Mouse (Mus musculus): ENCODE measurements around the gene Fcho2.

Gene Fcho2

DNA sequence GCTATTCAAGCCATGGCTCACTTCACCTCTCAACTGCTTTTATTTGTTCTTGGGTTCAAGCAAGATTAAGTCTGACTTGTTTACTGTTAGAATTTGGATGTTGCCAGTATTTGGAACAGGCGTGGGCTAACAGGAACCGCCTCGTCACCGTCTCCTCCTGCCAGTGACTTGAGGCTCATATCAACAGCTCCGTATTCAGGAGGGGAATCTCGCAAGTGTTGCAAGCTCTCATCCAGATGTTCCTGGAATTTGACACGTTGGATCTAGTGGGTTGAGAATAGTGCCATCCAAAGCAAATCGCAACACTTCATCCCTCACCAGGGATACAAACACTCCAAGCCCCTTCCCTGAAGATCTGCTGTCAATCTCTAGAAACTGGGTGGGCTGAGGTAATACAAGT lies 105.0 kb downstream of the Fcho2 start:
- DNase-seq = no peak

DNA sequence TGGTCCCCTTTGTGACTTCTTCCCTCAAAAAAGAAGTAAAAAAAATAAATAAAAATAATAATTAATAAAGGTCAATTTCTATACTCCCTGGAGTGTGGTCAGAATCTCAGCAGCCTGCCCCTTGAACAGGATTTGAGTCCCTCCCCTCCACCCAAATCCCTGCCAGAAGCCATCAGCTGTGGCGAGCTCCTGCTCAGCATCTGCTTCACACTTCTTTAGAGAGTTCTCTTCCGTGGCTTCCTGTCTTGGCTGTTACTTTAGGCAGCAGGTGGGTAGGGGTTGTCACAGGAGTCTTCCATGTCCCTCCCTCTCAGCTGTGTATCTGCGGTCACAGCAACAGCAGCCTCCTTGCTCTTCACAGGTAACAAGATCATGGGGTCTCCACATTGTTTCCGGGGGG lies 109.7 kb downstream of the Fcho2 start:
- no peak for DNase-seq

DNA sequence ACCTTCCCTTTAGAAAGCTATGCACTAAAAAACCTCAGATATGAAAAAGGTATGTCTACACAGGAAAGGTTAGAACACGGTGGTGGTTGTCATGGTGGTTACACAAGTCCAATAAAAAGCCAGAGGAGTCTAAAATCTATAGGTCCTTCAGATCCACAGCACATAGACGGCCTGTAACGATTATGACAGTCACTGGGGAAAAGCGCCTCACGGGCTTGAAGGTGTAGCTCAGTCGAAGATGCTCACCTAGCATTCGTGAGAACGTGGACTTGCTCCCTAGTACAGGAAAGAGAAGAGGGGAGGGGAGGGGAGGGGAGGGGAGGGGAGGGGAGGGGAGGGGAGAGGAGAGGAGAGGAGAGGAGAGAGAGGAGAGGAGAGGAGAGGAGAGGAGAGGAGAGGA lies 111.5 kb downstream of the Fcho2 start:
- DNase-seq = no peak

DNA sequence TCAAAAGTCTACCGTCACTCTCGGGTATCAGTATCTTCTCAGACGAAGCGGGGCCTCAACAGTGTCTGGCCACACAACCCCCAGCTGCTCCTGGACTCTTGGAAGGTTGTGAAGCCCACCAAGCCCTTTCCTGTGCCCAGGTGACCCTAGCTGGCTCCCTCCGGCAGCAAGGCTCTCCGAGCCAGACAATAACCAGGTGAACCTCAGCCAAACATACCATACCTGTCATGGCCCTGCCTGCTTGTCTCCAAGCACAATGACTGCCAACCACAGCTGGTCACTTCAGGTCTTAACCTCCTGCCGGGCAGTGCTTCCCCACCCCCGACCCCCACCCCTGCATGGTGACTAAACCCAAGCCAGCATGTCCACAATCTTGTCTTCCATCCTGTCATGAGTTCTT lies 112.9 kb downstream of the Fcho2 start:
- DNase-seq = no peak

DNA sequence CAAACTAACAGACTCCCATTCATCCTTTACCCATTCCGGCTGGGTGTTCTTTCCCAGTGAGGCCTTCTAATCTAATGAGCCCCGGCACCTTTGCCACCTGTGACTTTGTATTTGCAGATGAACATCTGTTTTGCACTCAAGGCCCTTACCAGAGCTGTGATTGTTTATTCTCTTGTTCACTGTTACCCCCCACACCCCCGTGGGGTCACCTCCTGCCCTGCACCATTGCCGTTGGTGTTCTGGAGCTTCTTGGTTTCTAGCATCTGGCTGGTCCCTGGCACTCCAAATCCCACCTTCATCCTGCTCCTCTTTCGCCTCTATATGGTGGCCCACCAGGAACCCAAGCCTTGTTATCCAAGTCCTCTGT lies 114.0 kb downstream of the Fcho2 start:
- no peak for DNase-seq

DNA sequence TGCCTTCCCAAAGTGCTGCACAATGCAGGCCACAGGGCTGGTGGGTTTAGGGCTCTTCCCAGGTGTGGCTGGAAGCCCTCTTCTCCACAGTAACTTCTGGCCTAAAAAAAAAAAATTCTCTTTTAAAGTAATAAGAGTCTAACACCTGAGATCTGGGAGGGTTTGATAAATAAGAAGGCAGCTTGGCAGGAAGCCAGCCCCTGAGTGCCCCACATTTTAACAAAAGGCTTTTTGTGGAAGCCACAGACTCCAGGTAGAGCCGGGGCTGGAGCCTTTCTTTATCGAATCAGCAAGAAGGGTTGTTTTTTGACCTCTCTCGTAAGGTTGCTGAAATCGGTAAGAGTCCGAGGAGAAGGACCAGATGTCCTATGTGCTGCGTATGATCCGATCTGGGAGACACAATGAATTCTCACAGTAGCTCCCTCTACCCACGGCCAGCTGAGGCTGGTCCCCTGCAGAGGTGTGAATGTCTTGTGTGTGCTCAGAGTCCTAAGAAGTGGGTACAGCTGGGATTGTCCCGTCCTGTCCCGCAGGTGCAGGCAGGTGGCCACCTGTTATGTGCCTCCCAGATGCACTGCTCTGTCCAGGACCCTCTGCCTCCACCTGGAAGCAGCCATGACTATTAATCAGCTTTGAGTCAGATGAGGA lies 114.5 kb downstream of the Fcho2 start:
- DNase-seq = no peak

DNA sequence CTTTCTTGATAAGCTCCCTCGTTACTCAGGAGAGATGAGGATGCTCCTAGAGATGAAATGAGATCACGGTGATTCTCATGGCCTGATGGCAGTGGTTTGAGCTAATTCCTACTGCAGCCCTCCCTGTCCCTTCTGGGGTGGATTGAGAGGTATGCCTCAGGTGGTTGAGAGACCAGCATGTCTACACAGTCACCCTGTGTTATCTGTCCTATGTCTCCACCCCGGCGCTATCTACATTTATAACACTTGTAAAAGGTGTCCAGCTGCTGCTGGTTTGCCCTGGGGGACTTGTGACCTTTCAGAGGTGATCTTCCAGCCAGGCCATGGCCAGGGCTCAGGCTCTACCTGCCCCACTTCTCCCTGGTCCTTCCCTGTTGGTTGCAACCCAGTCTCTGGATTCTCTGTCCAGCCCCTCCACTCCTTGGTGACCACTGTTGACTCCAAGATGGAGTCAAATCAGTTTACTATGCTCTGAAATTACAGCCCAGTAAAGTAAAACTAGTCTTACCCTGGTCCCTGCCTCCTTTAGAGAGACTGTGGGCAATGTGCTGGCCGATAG lies 115.2 kb downstream of the Fcho2 start:
- no peak for DNase-seq

DNA sequence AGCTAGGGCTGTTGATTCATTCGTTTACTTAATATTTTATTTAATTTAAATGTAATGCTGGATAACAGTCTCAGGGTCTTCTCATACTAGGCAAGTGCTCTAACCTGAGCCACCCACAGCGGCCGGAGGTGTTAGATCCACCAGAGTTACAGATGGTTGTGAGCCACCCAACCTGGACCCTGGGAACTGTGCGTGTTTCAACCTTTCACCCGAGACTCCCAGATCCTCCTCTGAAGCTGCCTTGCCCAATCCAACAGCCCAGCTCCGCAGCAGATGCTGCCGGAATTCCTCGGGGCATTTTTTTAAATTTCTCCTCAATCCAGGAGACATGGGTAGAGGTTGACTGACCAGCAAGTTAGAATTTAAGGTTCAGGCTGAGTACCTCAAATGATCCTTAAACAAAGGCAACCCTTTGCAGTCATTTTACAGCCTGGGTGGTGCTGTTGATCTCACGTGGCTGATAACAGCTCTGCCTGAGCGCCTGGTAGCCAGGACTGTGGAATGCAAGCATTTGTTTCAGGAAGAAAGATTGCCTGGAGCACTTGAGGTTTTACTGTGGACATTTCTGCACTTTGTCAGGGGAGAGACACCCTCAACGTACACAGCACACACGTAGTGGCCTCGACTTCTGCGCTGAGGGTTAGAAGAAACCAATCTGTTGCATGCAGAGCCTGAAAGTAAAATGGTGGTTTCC lies 116.1 kb downstream of the Fcho2 start:
- DNase-seq = no peak

DNA sequence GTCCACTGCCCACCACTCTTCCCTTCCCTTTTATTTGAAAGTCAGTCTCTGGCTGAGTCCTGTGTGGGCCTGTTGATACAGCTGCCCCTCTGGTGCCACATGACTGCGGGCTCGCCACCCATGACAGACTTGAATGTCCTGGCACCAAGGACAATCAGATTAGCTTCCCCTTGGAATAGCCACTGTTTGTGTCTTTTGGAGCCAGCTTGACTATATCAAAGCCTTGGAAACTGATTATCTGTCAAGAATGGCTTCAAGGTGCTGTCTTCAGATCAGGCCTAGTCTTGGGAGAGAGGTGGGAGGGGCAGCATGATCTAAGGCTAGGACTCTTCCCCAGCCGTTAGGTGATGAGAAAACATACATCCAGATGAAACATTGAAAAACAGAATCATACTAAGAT lies 118.5 kb downstream of the Fcho2 start:
- no peak for DNase-seq

DNA sequence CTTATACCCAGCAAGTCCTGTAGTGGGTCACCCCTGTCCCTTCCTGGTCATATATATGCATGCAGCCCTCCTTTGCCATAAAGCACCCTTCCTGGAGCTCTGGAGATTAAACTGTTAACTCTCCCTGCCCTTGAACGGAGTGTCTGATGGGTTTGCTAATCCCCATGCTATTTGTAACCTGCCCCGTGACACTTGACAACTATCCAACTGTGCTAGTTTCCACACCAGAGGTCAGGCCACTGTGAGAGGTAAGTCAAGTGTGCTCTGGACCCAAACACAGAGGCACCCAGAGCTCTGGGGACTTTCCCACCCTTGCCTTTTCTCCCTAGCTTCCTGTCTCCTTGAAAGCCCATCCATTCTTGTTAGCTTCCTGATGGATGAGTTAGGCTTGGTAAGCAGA lies 119.7 kb downstream of the Fcho2 start:
- no peak for DNase-seq

DNA sequence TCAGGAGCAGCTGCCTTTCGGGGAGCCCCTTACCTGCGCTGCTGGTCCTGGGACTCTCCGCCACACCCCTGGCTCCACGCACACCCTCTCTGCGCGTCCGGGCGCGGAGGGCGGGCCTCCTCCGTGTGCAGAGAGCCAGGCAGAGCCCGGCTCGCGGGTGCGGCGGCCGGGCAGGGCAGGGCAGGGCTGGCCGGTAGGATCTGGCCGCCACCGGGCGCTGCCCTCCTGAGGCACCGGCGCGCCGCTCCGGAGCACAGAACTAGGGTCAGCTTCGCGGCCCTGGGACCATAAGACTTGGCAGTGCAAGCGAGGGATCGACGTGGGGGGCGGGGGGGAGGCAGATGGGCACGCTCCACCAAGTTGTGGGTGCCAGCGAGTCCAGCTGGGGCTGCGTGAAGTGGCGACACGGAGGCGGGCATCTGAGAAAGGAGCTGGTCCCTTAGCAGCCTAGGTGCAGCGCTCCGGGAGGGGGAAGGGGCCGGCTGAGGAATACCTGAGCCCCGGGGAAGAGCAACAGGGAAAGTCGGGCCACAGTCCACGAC lies 120.4 kb downstream of the Fcho2 start, which contains the start of gene Tmem171:
Gene Tmem171, minus strand, starts transcription at position 62 of the 542 bp plus-strand sequence.
- no peak for DNase-seq

DNA sequence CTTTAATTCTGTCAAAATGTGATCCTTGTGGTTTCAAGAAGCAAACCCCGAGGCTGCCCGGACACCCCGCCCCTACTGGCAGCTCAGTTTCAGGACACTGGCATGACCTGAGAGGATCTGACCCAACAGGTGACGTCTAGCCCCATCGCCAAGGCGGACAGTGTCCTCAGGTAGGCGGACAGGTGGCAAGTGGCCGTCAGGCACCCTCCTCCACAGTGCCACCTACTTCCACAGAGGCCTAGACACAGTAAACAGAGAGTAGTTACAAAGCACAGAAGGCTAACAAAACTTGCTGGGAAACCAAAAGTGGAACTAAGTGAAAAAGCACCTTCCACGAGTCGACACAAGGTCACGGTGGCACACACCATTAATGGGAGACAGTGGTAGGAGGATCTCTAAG lies 121.9 kb downstream of the Fcho2 start:
- DNase-seq = no peak

DNA sequence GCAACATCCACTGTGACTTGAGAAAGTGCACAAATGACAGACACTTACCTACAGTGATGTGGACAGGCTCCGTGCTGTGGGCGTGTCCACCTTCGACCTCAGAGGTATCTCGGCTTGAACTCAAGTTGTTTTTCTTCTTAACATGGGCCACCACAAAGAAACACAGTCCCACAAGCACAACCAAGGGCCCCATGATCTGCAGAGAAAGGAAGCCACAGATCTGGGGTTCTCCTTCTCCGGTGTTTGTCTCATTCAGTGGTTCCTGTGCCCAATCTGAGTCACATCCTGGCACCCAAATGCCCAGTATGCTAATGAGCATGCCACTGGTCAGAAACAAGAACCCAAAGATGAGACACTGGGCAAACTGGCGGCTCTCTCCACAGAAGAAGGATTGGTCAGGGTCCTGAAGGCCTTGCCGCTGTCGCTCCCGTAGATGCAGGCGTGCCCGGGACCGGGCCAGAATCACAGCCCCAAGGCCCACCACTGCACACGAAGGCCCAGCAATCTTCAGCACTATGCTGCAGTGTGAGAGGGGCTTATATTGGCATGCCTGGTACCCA lies 123.2 kb downstream of the Fcho2 start:
- no peak for DNase-seq

DNA sequence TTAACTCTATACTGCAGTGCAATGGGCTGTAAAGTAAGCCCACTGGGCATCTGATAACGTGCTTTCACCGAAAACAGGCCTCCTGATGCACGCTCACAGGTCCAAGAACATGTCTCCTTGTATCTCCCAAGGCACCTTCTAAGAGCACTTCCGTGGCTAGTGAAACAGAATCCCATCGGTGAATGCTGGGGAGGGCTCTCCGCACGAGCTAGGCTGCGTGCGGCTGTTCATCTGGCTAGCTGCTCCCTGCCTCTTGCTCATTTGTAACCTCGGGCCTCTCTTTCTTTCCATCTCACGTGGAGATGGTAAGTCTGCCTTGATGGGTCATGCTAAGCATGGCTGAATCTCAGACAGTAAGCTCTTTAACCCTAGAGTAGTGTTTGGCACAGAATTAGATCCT lies 124.4 kb downstream of the Fcho2 start:
- DNase-seq = no peak

DNA sequence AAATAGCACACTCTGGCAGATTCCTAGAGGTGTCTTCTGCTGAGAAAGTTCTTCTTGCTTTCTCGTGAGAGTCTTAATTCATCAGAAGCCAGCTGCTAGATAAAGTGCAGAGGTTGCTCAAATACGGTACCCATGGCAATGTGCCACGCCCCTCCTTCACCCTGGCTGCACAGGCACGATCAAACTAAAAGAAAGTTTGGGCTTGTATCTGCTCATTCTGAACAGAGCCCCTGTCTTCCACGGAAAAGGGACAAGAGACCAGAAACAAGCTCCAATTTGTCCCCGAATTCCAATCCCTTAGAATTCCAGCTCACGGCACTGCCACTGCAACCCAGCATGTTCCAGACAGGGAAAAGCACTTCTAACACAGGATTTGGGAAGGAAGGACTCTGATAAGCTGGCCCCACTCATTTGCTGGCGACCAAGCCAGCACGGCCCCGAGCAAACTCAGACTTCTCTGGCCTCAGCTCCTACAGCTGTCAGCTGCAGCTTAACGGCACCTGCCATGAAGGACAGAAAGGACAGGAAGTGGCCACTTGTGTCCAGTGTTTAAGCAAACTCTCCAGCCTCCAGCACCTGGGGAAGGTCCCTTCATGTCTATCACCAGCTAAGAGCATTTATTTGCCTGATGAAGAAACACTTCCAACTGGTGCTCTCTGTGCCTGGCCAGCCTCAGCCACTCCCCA lies 125.5 kb downstream of the Fcho2 start:
- no peak for DNase-seq

DNA sequence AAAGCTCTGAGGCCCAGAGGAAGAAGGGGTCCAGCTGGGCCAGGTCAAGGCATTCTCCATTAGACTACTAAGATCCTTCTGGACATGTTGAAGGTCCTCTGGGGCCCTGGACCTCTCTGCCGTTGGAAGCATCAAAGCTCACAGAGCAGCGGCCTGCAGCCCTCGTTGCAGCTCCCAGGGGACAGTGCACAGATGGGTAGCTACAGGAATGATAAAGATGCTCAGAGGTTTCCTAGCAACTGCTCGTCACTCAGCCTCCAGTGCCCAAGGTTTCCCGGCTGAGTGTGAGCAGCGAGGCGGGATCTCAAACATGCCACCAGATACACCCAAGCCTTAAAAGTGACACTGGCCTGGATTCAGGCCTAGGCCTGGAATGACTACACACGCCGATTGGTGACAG lies 127.3 kb downstream of the Fcho2 start:
- no peak for DNase-seq

DNA sequence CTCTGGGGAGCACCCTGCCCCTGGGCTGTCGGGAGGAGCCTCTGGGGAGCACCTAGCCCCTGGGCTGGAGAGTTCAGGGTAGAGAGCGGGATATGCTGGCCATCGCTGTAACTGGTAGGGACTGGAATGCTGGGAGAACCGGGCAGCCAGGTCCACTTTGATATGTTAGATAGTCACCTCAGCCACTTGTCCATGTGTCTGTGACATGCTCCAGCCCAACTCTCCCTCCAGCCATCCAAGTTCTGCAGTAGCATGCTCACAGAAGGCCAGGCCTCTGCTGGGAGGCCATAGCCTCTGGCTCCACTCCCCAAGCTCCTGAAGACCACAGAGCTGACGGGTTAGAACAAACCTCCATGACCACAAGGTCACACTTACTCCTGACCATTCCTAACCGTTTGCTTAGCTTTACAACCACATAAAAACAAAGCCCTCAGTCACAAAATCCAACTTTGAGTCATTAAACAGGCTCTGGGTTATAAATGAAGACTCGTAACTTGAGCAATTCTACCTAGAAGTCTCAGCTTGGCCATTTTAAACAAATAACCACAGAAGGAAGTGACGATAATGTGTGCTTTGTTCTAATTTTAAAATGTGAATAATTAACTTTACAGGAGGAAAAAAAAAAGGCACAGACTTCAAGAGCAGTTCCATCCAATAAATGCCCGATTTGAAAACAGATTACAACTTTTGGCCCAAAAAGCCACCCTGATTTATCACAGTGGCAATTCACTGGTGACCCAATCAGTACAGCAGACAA lies 130.9 kb downstream of the Fcho2 start:
- DNase-seq = no peak

DNA sequence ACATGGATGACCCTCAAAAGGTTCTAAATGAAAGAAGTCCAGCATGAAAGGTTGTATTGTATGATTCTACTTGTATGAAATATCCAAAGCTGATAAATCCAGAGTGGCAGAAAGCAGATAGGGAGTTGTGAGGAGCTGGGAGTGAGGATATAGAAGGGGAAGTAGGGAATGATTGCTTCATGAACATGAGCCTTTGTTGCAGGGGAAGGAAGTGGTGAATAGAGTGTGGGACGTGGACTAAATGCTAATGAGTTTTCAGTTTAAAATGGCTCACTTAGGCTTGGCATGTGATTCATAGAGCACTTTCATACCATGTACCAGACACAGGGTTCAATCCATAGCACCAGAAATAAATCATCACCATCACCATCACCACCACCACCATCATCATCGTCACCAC lies 131.8 kb downstream of the Fcho2 start:
- DNase-seq = no peak

DNA sequence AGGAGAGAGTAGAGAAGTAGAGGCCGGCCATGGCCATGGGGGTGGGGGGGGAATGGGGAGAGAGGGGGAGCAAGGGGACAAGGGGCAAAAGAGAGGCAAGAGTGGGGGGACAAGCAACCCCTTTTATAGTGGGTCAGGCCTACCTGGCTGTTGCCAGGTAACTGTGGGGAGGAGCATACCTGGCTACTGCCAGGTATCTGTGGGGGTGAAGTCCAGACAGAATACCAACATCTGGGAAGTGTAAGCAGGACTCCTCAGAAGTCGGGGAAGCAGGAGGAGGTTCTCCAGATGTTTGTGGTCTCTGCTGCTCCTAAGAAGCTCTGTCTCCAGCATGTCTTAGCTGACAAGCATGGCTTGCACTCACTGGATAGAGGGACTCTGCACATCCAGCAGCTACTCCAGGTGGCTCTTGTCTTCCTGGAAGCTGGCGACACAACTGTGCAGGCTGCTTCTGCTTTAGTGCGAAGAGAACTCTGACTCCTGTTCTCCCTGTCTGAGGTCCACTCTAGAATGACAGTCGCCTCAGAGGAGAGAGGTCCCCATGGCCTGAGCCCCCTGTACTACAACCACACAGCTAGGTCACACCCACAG lies 134.7 kb downstream of the Fcho2 start:
- DNase-seq = no peak

DNA sequence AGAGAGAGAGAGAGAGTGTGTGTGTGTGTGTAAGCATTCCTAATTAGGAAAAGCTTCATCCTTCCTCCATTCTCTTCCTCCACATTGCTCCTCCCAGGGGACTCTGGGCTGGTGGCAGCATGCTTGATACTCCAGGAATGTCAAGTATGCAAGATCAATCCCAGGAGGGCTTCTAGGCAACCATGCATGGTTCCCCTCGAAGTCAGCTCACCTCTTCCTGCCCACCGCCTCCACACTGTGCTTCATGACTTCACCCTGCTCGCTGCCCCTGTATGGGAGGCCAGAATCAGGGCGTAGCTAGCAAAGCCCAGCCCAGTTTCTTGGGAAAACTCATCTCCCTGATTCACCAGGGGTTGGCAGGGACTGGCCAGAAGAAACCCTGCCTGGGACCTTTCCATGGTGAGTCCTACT lies 135.6 kb downstream of the Fcho2 start:
- DNase-seq = no peak

DNA sequence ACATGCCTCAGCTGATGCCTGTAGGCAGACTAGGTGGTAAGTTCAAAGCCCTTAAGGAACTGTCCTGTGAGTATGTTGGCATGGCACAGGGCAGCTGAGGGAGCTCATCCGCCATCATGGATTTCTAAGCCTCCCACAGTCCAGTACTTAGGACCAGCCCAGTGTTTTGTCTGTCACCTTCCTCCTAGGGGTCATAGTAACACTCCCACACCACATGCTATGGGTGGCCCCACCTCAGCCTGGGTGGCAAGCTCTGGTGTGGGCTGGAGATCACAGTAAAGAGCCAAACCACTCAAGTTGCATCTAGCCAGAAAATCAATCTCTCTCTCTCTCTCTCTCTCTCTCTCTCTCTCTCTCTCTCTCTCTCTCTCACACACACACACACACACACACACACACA lies 136.0 kb downstream of the Fcho2 start:
- no peak for DNase-seq

DNA sequence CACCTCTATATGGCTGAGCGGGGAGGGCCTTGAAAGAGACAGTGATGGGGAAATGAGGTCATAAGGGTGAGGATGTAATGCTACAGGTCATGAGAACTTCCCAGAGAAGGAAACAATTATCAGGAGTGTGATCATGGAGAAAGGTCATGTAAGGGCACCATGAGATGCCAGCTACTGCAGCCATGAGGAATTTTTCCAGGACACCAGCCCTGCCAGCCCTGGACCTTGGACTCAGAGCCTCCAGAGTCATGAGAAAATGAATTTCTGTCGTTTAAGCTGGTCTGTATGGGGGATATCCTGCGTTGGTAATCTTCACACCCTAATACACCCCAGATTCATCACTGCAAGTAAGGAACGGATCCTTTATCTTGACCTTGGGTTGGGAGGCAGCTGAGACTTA lies 141.3 kb downstream of the Fcho2 start:
- no peak for DNase-seq

All from cerebellum, adult 18-20 months (tissue).